16 mouse cellular contexts compared by ENCODE assay signal in the genomic region with DNA sequence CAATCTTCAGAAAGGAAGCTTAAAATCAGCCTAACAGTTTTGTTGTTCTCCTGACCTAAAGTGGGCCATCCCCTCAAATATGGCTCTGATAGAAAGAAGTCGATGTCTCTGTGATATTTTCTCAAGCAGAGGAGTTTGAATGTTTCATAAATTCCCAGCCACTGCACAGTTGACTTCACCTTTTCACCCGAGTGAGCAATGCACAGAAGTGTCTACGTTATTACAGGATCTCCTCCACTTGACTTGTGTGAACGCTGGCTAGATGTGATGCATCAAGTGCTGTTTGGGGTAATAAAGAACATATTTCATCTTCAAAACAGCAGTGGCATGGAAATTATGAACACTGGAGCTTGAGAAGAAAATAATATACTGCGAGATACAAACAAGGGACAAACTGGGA.
DNase-seq lines count a peak whose midpoint lies in the region; ATAC-seq and TF ChIP-seq lines count a peak whose summit lies in the region.
"Had no signal": no experiment of that assay in that cellular context is flagged by ENCODE, and none has a peak within 500 bp of the region (broad histone marks: within the 10 kb centered on the region; RNA-seq: fewer than 3 reads in every experiment).

No protein-coding gene starts in this region.

- ATAC-seq in forebrain, embryonic 13.5 days = peak; percentile 70
- ATAC-seq in neural tube, embryonic 12.5 days (ENCODE audit: low FRiP score, low read depth) = 0 out of 2 replicates have a peak, but pooled peaks have one; percentile 51
- ATAC-seq in hindbrain, postnatal 0 days = peak; percentile 58; the same call in 1 of the 2 replicates
- ATAC-seq: intestine, embryonic 15.5 days; liver, embryonic 12.5 days had no signal

- 43% methylated on average over 5 of the region's 5 CpGs for WGBS in forebrain, embryonic 13.5 days
- 88% methylated on average over 5 of the region's 5 CpGs for WGBS in forebrain, embryonic 10.5 days
- 42% methylated on average over 5 of the region's 5 CpGs for WGBS in neural tube, embryonic 12.5 days
- 28% methylated on average over 5 of the region's 5 CpGs for WGBS in hindbrain, postnatal 0 days

- peak overlapping the region; percentile 46 for H3K27ac ChIP-seq in forebrain, embryonic 13.5 days
- no peak overlapping the region for H3K27ac ChIP-seq in forebrain, embryonic 10.5 days
- H3K27ac ChIP-seq in neural tube, embryonic 12.5 days = no peak overlapping the region
- peak overlapping the region; percentile 41; the same call in 1 of the 2 replicates for H3K27ac ChIP-seq in hindbrain, postnatal 0 days
- H3K27ac ChIP-seq: intestine, embryonic 15.5 days; kidney, embryonic 15.5 days; liver, embryonic 12.5 days; lung, embryonic 15.5 days; stomach, embryonic 15.5 days had no signal

- H3K4me2 ChIP-seq in forebrain, embryonic 13.5 days = no peak overlapping the region
- no peak overlapping the region for H3K4me2 ChIP-seq in neural tube, embryonic 12.5 days (replicated peaks)
- H3K4me2 ChIP-seq in hindbrain, postnatal 0 days (ENCODE audit: low read depth, low read length) = no peak overlapping the region
- H3K4me2 ChIP-seq: intestine, embryonic 15.5 days; kidney, embryonic 15.5 days; liver, embryonic 12.5 days; lung, embryonic 15.5 days; stomach, embryonic 15.5 days had no signal

- H3K36me3 ChIP-seq in forebrain, embryonic 13.5 days (ENCODE audit: poor library complexity, severe bottlenecking) = no peaks in the 10 kb centered on the region
- no peaks in the 10 kb centered on the region for H3K36me3 ChIP-seq in forebrain, embryonic 10.5 days (replicated peaks)
- no peaks in the 10 kb centered on the region for H3K36me3 ChIP-seq in neural tube, embryonic 12.5 days
- H3K36me3 ChIP-seq in hindbrain, postnatal 0 days (ENCODE audit: insufficient read depth, low read length) = no peaks in the 10 kb centered on the region
- H3K36me3 ChIP-seq: intestine, embryonic 15.5 days; kidney, embryonic 15.5 days; liver, embryonic 12.5 days; lung, embryonic 15.5 days; stomach, embryonic 15.5 days had no signal

- H3K27me3 ChIP-seq in forebrain, embryonic 13.5 days = no peaks in the 10 kb centered on the region
- no peaks in the 10 kb centered on the region for H3K27me3 ChIP-seq in forebrain, embryonic 10.5 days (ENCODE audit: poor library complexity, severe bottlenecking)
- H3K27me3 ChIP-seq in neural tube, embryonic 12.5 days (replicated peaks) = no peaks in the 10 kb centered on the region
- no peaks in the 10 kb centered on the region for H3K27me3 ChIP-seq in hindbrain, postnatal 0 days (ENCODE audit: insufficient read depth, low read length)
- H3K27me3 ChIP-seq: intestine, embryonic 15.5 days; kidney, embryonic 15.5 days; liver, embryonic 12.5 days; lung, embryonic 15.5 days; stomach, embryonic 15.5 days had no signal

- H3K9me3 ChIP-seq in forebrain, embryonic 13.5 days (replicated peaks) = no peaks in the 10 kb centered on the region
- H3K9me3 ChIP-seq in forebrain, embryonic 10.5 days = no peaks in the 10 kb centered on the region; the same call in 1 of the 2 replicates
- H3K9me3 ChIP-seq in neural tube, embryonic 12.5 days = no peaks in the 10 kb centered on the region
- no peaks in the 10 kb centered on the region for H3K9me3 ChIP-seq in hindbrain, postnatal 0 days (ENCODE audit: low read length)
- H3K9me3 ChIP-seq: intestine, embryonic 15.5 days; kidney, embryonic 15.5 days; liver, embryonic 12.5 days; lung, embryonic 15.5 days; stomach, embryonic 15.5 days had no signal

- H3K9ac ChIP-seq in forebrain, embryonic 13.5 days = no peak overlapping the region
- H3K9ac ChIP-seq in neural tube, embryonic 12.5 days = no peak overlapping the region
- H3K9ac ChIP-seq in hindbrain, postnatal 0 days (replicated peaks; ENCODE audit: low read length) = no peak overlapping the region
- H3K9ac ChIP-seq: intestine, embryonic 15.5 days; kidney, embryonic 15.5 days; liver, embryonic 12.5 days; lung, embryonic 15.5 days; stomach, embryonic 15.5 days had no signal

- no peak for TF ChIP-seq CTCF in hindbrain, postnatal 0 days (IDR thresholded peaks at IDR 0.05; ENCODE audit: low read depth)

- H3K4me3 ChIP-seq in forebrain, embryonic 13.5 days = no peak overlapping the region
- H3K4me3 ChIP-seq in forebrain, embryonic 10.5 days = no peak overlapping the region
- H3K4me3 ChIP-seq in neural tube, embryonic 12.5 days = no peak overlapping the region
- H3K4me3 ChIP-seq in hindbrain, postnatal 0 days (ENCODE audit: low read length) = no peak overlapping the region
- H3K4me3 ChIP-seq: intestine, embryonic 15.5 days; kidney, embryonic 15.5 days; liver, embryonic 12.5 days; lung, embryonic 15.5 days; myocyte; stomach, embryonic 15.5 days had no signal

- peaks cover 15% of the 10 kb centered on the region for H3K4me1 ChIP-seq in forebrain, embryonic 13.5 days
- no peaks in the 10 kb centered on the region for H3K4me1 ChIP-seq in forebrain, embryonic 10.5 days
- peaks cover 5% of the 10 kb centered on the region; the same call in 1 of the 2 replicates for H3K4me1 ChIP-seq in neural tube, embryonic 12.5 days
- peaks cover 3% of the 10 kb centered on the region; the same call in 1 of the 2 replicates for H3K4me1 ChIP-seq in hindbrain, postnatal 0 days (ENCODE audit: insufficient read depth, low read length)
- H3K4me1 ChIP-seq: intestine, embryonic 15.5 days; kidney, embryonic 15.5 days; liver, embryonic 12.5 days; lung, embryonic 15.5 days; stomach, embryonic 15.5 days had no signal

- DNase-seq in forebrain, embryonic 10.5 days (ENCODE audit: extremely low spot score, low spot score) = no peak
- DNase-seq in neural tube, embryonic 10.5 days (ENCODE audit: extremely low spot score, low spot score) = no peak
- DNase-seq in hindbrain, postnatal 0 days (ENCODE audit: low spot score) = peak; percentile 36
- peak; percentile 12 for DNase-seq in retina, postnatal 1 day
- no peak for DNase-seq in urinary bladder, adult 18-20 months (ENCODE audit: low spot score in 2 of 2)
- DNase-seq in kidney, postnatal 4 days = no peak
- DNase-seq: heart, postnatal 14 days; spleen, adult 18-20 months had no signal

Comparison
In these comparisons a context has a peak if more than half of its experiments do, and no peak if none do; other contexts are left out.
1. H3K27ac ChIP-seq: peak in forebrain, embryonic 13.5 days (single experiment) and hindbrain, postnatal 0 days (single experiment); none in forebrain, embryonic 10.5 days (single experiment) and neural tube, embryonic 12.5 days (single experiment).
2. DNase-seq: peak in hindbrain, postnatal 0 days (single experiment) and retina, postnatal 1 day (single experiment); none in forebrain, embryonic 10.5 days (single experiment), neural tube, embryonic 10.5 days (single experiment), urinary bladder, adult 18-20 months (0 of 2) and kidney, postnatal 4 days (0 of 2).
3. Peak in every context shown above with its lines, with median percentiles within 50 percentile points of each other: ATAC-seq.